Comparison of ENCODE assay signal across 13 mouse cellular contexts in genomic region chr11:101263138-101263988, GRCm38 (mm10). TPM values are rescaled to one million over a fixed set of nuclear protein-coding genes. Genes with fewer than 3 reads are reported as not detected.
A peak's percentile ranks its signal among the peaks of the same experiment; 100 is the strongest.
DNase-seq lines count a peak whose midpoint lies in the region; ATAC-seq and TF ChIP-seq lines count a peak whose summit lies in the region.
"Had no signal": no experiment of that assay in that cellular context is flagged by ENCODE, and none has a peak within 500 bp of the region (broad histone marks: within the 10 kb centered on the region; RNA-seq: fewer than 3 reads in every experiment).

No protein-coding gene starts in this region.

- peak; percentile 55 for DNase-seq in forebrain, embryonic 11.5 days (ENCODE audit: low spot score)
- DNase-seq in kidney, adult 18-20 months: peak; percentile 32
- no peak for DNase-seq in kidney, postnatal 25 days
- no peak for DNase-seq in stomach, postnatal 0 days (ENCODE audit: low spot score)
- DNase-seq in adrenal gland, adult 18-20 months (ENCODE audit: low spot score in 2 of 2): no peak
- DNase-seq: B cell, adult 2 months; cerebellum, postnatal 14 days; left cerebral cortex, postnatal 4 days; thymus, adult 18-20 months had no signal

- peaks cover 35% of the 10 kb centered on the region for H3K27me3 ChIP-seq in forebrain, embryonic 11.5 days (ENCODE audit: control insufficient read depth, insufficient read depth, low read length)
- H3K27me3 ChIP-seq in forebrain, embryonic 16.5 days (replicated peaks; ENCODE audit: control insufficient read depth, insufficient read depth, low read length): peaks cover 41% of the 10 kb centered on the region
- peaks cover 5% of the 10 kb centered on the region; the same call in 1 of the 2 replicates for H3K27me3 ChIP-seq in stomach, embryonic 14.5 days (ENCODE audit: control insufficient read depth, insufficient read depth, low read length)
- H3K27me3 ChIP-seq in stomach, postnatal 0 days (ENCODE audit: control insufficient read depth, insufficient read depth, low read length): no peaks in the 10 kb centered on the region
- peaks cover 17% of the 10 kb centered on the region for H3K27me3 ChIP-seq in stomach, embryonic 16.5 days (ENCODE audit: control insufficient read depth, insufficient read depth, low read length)
- H3K27me3 ChIP-seq: Patski had no signal

- H3K36me3 ChIP-seq in forebrain, embryonic 11.5 days (ENCODE audit: control insufficient read depth, insufficient read depth, low read length): no peaks in the 10 kb centered on the region
- H3K36me3 ChIP-seq in forebrain, embryonic 16.5 days (ENCODE audit: control insufficient read depth, insufficient read depth): no peaks in the 10 kb centered on the region
- H3K36me3 ChIP-seq in stomach, embryonic 14.5 days (ENCODE audit: control insufficient read depth, insufficient read depth, low read length): no peaks in the 10 kb centered on the region
- no peaks in the 10 kb centered on the region for H3K36me3 ChIP-seq in stomach, postnatal 0 days (ENCODE audit: control insufficient read depth, insufficient read depth, low read length)
- peaks cover 3% of the 10 kb centered on the region; the same call in 1 of the 2 replicates for H3K36me3 ChIP-seq in stomach, embryonic 16.5 days (ENCODE audit: control insufficient read depth, insufficient read depth, low read length)

- H3K9me3 ChIP-seq in forebrain, embryonic 11.5 days (ENCODE audit: control insufficient read depth, low read length): no peaks in the 10 kb centered on the region
- no peaks in the 10 kb centered on the region for H3K9me3 ChIP-seq in forebrain, embryonic 16.5 days (ENCODE audit: control insufficient read depth, low read length)
- no peaks in the 10 kb centered on the region for H3K9me3 ChIP-seq in stomach, embryonic 14.5 days (ENCODE audit: control insufficient read depth, low read depth, low read length)
- H3K9me3 ChIP-seq in stomach, postnatal 0 days (ENCODE audit: control insufficient read depth, low read length): no peaks in the 10 kb centered on the region
- H3K9me3 ChIP-seq in stomach, embryonic 16.5 days (replicated peaks; ENCODE audit: control insufficient read depth, low read length): no peaks in the 10 kb centered on the region

- WGBS in forebrain, embryonic 11.5 days: 2% methylated on average over 32 of the region's 32 CpGs
- 4% methylated on average over 32 of the region's 32 CpGs for WGBS in forebrain, embryonic 16.5 days
- WGBS in stomach, embryonic 14.5 days: 18% methylated on average over 32 of the region's 32 CpGs
- WGBS in stomach, postnatal 0 days: 44% methylated on average over 32 of the region's 32 CpGs
- 30% methylated on average over 32 of the region's 32 CpGs for WGBS in stomach, embryonic 16.5 days

- no peak overlapping the region; the same call in 1 of the 2 replicates for H3K4me3 ChIP-seq in forebrain, embryonic 11.5 days (ENCODE audit: low read depth, low read length)
- no peak overlapping the region for H3K4me3 ChIP-seq in forebrain, embryonic 16.5 days (replicated peaks; ENCODE audit: low read length)
- H3K4me3 ChIP-seq in stomach, embryonic 14.5 days (ENCODE audit: low read depth, low read length): peak overlapping the region; percentile 58; the same call in 1 of the 2 replicates
- no peak overlapping the region for H3K4me3 ChIP-seq in stomach, postnatal 0 days (ENCODE audit: low read depth, low read length)
- H3K4me3 ChIP-seq in stomach, embryonic 16.5 days (replicated peaks; ENCODE audit: low read length): peak overlapping the region; percentile 62; the same call in 1 of the 2 replicates

- no peak for TF ChIP-seq EP300 in stomach, postnatal 0 days (optimal IDR thresholded peaks at IDR 0.05)

- no peak for ATAC-seq in forebrain, embryonic 11.5 days (replicated peaks; ENCODE audit: low FRiP score)
- no peak for ATAC-seq in forebrain, embryonic 16.5 days
- no peak for ATAC-seq in stomach, embryonic 14.5 days (ENCODE audit: insufficient number of reproducible peaks, insufficient read depth, low FRiP score, low read depth)
- no peak for ATAC-seq in stomach, postnatal 0 days (ENCODE audit: low FRiP score, low TSS enrichment)
- ATAC-seq in stomach, embryonic 16.5 days (ENCODE audit: insufficient read depth, low FRiP score): no peak
- ATAC-seq: Patski had no signal

- H3K27ac ChIP-seq in forebrain, embryonic 11.5 days (ENCODE audit: low read depth, low read length): no peak overlapping the region
- H3K27ac ChIP-seq in forebrain, embryonic 16.5 days (ENCODE audit: low read length): no peak overlapping the region
- no peak overlapping the region for H3K27ac ChIP-seq in stomach, embryonic 14.5 days (ENCODE audit: low read length)
- no peak overlapping the region for H3K27ac ChIP-seq in stomach, postnatal 0 days (replicated peaks)
- no peak overlapping the region for H3K27ac ChIP-seq in stomach, embryonic 16.5 days (ENCODE audit: low read length)

- no peak for TF ChIP-seq CTCF in stomach, postnatal 0 days (IDR thresholded peaks at IDR 0.05; ENCODE audit: low read depth)

- H3K4me2 ChIP-seq in forebrain, embryonic 11.5 days (ENCODE audit: low read depth, low read length, severe bottlenecking): no peak overlapping the region; the same call in 1 of the 2 replicates
- no peak overlapping the region for H3K4me2 ChIP-seq in forebrain, embryonic 16.5 days (ENCODE audit: low read length)
- H3K4me2 ChIP-seq in stomach, embryonic 14.5 days (replicated peaks; ENCODE audit: low read depth, low read length): peak overlapping the region; percentile 98; the same call in 1 of the 2 replicates
- no peak overlapping the region for H3K4me2 ChIP-seq in stomach, postnatal 0 days (replicated peaks; ENCODE audit: low read depth)
- H3K4me2 ChIP-seq in stomach, embryonic 16.5 days (ENCODE audit: low read depth, low read length): peak overlapping the region; percentile 88

- no peak overlapping the region for H3K9ac ChIP-seq in forebrain, embryonic 11.5 days (ENCODE audit: low read length)
- H3K9ac ChIP-seq in forebrain, embryonic 16.5 days (replicated peaks; ENCODE audit: low read depth, low read length): no peak overlapping the region
- no peak overlapping the region for H3K9ac ChIP-seq in stomach, embryonic 14.5 days (replicated peaks; ENCODE audit: low read depth, low read length)
- H3K9ac ChIP-seq in stomach, postnatal 0 days (ENCODE audit: low read length): no peak overlapping the region
- no peak overlapping the region for H3K9ac ChIP-seq in stomach, embryonic 16.5 days (ENCODE audit: low read length)

- peaks cover 32% of the 10 kb centered on the region for H3K4me1 ChIP-seq in forebrain, embryonic 11.5 days (replicated peaks; ENCODE audit: control insufficient read depth, insufficient read depth, low read length)
- peaks cover 25% of the 10 kb centered on the region for H3K4me1 ChIP-seq in forebrain, embryonic 16.5 days (replicated peaks; ENCODE audit: control insufficient read depth, insufficient read depth, low read length)
- H3K4me1 ChIP-seq in stomach, embryonic 14.5 days (ENCODE audit: control insufficient read depth, insufficient read depth, low read length): peaks cover 43% of the 10 kb centered on the region
- H3K4me1 ChIP-seq in stomach, postnatal 0 days (replicated peaks; ENCODE audit: control insufficient read depth, insufficient read depth): no peaks in the 10 kb centered on the region
- H3K4me1 ChIP-seq in stomach, embryonic 16.5 days (ENCODE audit: control insufficient read depth, insufficient read depth, low read length): peaks cover 46% of the 10 kb centered on the region

RNA-seq across cellular contexts. Expression of gene Wnk4, which starts 3.0 kb away (rescaled TPM):
- polyA plus RNA-seq in forebrain, embryonic 11.5 days (2014; fragmentation: Nextera tagmentation; extraction: Ambion mirVana): 5.3 and 7.6 TPM in 2 replicates
- 5.8 and 6.2 TPM in 2 replicates for polyA plus RNA-seq in forebrain, embryonic 16.5 days (2015; fragmentation: Nextera tagmentation; extraction: Ambion mirVana)
- polyA plus RNA-seq in stomach, embryonic 14.5 days (2014; fragmentation: Nextera tagmentation; extraction: Ambion mirVana): 21.9 and 26.8 TPM in 2 replicates
- polyA plus RNA-seq in stomach, postnatal 0 days (2015; fragmentation: Nextera tagmentation; extraction: Ambion mirVana): 15.9 and 18.4 TPM in 2 replicates
- 23.5 and 28.0 TPM in 2 replicates for polyA plus RNA-seq in stomach, embryonic 16.5 days (2015; fragmentation: Nextera tagmentation; extraction: Ambion mirVana)
- 1 to 10 TPM; 4.1 to 4.6 TPM for total RNA-seq in adrenal gland, adult 18-20 months (2021)

RNA-seq across cellular contexts. Expression of gene Vps25, which starts 9.9 kb away (rescaled TPM):
- 119 TPM in 2 replicates for polyA plus RNA-seq in forebrain, embryonic 11.5 days (2014; fragmentation: Nextera tagmentation; extraction: Ambion mirVana)
- 91.1 and 93.3 TPM in 2 replicates for polyA plus RNA-seq in forebrain, embryonic 16.5 days (2015; fragmentation: Nextera tagmentation; extraction: Ambion mirVana)
- polyA plus RNA-seq in stomach, embryonic 14.5 days (2014; fragmentation: Nextera tagmentation; extraction: Ambion mirVana): 153 and 154 TPM in 2 replicates
- polyA plus RNA-seq in stomach, postnatal 0 days (2015; fragmentation: Nextera tagmentation; extraction: Ambion mirVana): 141 and 157 TPM in 2 replicates
- 133 and 141 TPM in 2 replicates for polyA plus RNA-seq in stomach, embryonic 16.5 days (2015; fragmentation: Nextera tagmentation; extraction: Ambion mirVana)
- total RNA-seq in adrenal gland, adult 18-20 months (2021): 100 to 1,000 TPM in 1 of 2 experiments, 10 to 100 TPM in 1; 89.3 to 113 TPM

RNA-seq across cellular contexts. Expression of gene Cntd1, which starts 15.4 kb away (rescaled TPM):
- polyA plus RNA-seq in forebrain, embryonic 11.5 days (2014; fragmentation: Nextera tagmentation; extraction: Ambion mirVana): 1.3 and 2.0 TPM in 2 replicates
- polyA plus RNA-seq in forebrain, embryonic 16.5 days (2015; fragmentation: Nextera tagmentation; extraction: Ambion mirVana): 0.91 TPM in 2 replicates
- polyA plus RNA-seq in stomach, embryonic 14.5 days (2014; fragmentation: Nextera tagmentation; extraction: Ambion mirVana): 0.87 and 1.6 TPM in 2 replicates
- polyA plus RNA-seq in stomach, postnatal 0 days (2015; fragmentation: Nextera tagmentation; extraction: Ambion mirVana): 0.30 and 0.33 TPM in 2 replicates
- polyA plus RNA-seq in stomach, embryonic 16.5 days (2015; fragmentation: Nextera tagmentation; extraction: Ambion mirVana): 0.70 and 1.2 TPM in 2 replicates
- total RNA-seq in adrenal gland, adult 18-20 months (2021): under 1 TPM; 0.33 to 0.99 TPM

RNA-seq across cellular contexts. Expression of gene Coa3, which starts 15.6 kb away (rescaled TPM):
- polyA plus RNA-seq in forebrain, embryonic 11.5 days (2014; fragmentation: Nextera tagmentation; extraction: Ambion mirVana): 179 and 181 TPM in 2 replicates
- polyA plus RNA-seq in forebrain, embryonic 16.5 days (2015; fragmentation: Nextera tagmentation; extraction: Ambion mirVana): 191 and 197 TPM in 2 replicates
- polyA plus RNA-seq in stomach, embryonic 14.5 days (2014; fragmentation: Nextera tagmentation; extraction: Ambion mirVana): 207 and 215 TPM in 2 replicates
- 175 and 180 TPM in 2 replicates for polyA plus RNA-seq in stomach, postnatal 0 days (2015; fragmentation: Nextera tagmentation; extraction: Ambion mirVana)
- 194 and 197 TPM in 2 replicates for polyA plus RNA-seq in stomach, embryonic 16.5 days (2015; fragmentation: Nextera tagmentation; extraction: Ambion mirVana)
- 10 to 100 TPM; 79.9 to 86.3 TPM for total RNA-seq in adrenal gland, adult 18-20 months (2021)

RNA-seq across cellular contexts. Expression of gene Ramp2, which starts 17.5 kb away (rescaled TPM):
- 59.4 and 64.3 TPM in 2 replicates for polyA plus RNA-seq in forebrain, embryonic 11.5 days (2014; fragmentation: Nextera tagmentation; extraction: Ambion mirVana)
- polyA plus RNA-seq in forebrain, embryonic 16.5 days (2015; fragmentation: Nextera tagmentation; extraction: Ambion mirVana): 67.4 and 72.0 TPM in 2 replicates
- 123 and 128 TPM in 2 replicates for polyA plus RNA-seq in stomach, embryonic 14.5 days (2014; fragmentation: Nextera tagmentation; extraction: Ambion mirVana)
- 62.3 and 64.9 TPM in 2 replicates for polyA plus RNA-seq in stomach, postnatal 0 days (2015; fragmentation: Nextera tagmentation; extraction: Ambion mirVana)
- polyA plus RNA-seq in stomach, embryonic 16.5 days (2015; fragmentation: Nextera tagmentation; extraction: Ambion mirVana): 95.8 and 106 TPM in 2 replicates
- total RNA-seq in adrenal gland, adult 18-20 months (2021): 10 to 100 TPM; 38.3 to 41.4 TPM

Comparison
In these comparisons a context has a peak if more than half of its experiments do, and no peak if none do; other contexts are left out.
1. DNase-seq: peak in forebrain, embryonic 11.5 days (single experiment) and kidney, adult 18-20 months (single experiment); none in kidney, postnatal 25 days (0 of 2), stomach, postnatal 0 days (single experiment) and adrenal gland, adult 18-20 months (0 of 2).
2. H3K4me2 ChIP-seq: peak in stomach, embryonic 14.5 days (single experiment) and stomach, embryonic 16.5 days (single experiment); none in forebrain, embryonic 11.5 days (single experiment), forebrain, embryonic 16.5 days (single experiment) and stomach, postnatal 0 days (single experiment).
3. H3K4me3 ChIP-seq: peak in stomach, embryonic 14.5 days (single experiment) and stomach, embryonic 16.5 days (single experiment); none in forebrain, embryonic 11.5 days (single experiment), forebrain, embryonic 16.5 days (single experiment) and stomach, postnatal 0 days (single experiment).